Mouse (Mus musculus): ENCODE measurements around the gene Ptn. TPM values are rescaled to one million over a fixed set of nuclear protein-coding genes. Genes with fewer than 3 reads are reported as not detected.
A peak's percentile ranks its signal among the peaks of the same experiment; 100 is the strongest.

The Ptn gene
- polyA plus RNA-seq, 1 experiment from 2014 or later = 15.6 TPM

- DNase-seq (ENCODE audit: low spot score) (no peak), ATAC-seq (no peak)
- no peak overlapping the region for H3K9ac ChIP-seq (replicated peaks; ENCODE audit: low read depth)
- 71% methylated on average over 4 of the region's 4 CpGs for WGBS
- no peak for TF ChIP-seq EP300 (IDR thresholded peaks at IDR 0.05)
- TF ChIP-seq CTCF (IDR thresholded peaks at IDR 0.05) = no peak
- no peaks in the 10 kb centered on the region for H3K36me3 ChIP-seq (ENCODE audit: insufficient read depth, low read length)
- no peak overlapping the region for H3K4me3 ChIP-seq (ENCODE audit: low read depth, low read length)
- no peak overlapping the region for H3K4me2 ChIP-seq (replicated peaks; ENCODE audit: low read depth, low read length)
- no peak overlapping the region for H3K27ac ChIP-seq (ENCODE audit: low read length)
- H3K27me3 ChIP-seq (replicated peaks; ENCODE audit: insufficient read depth, low read length) = no peaks in the 10 kb centered on the region
- no peaks in the 10 kb centered on the region for H3K9me3 ChIP-seq (ENCODE audit: low read length)
- H3K4me1 ChIP-seq (ENCODE audit: insufficient read depth, low read depth, low read length) = no peaks in the 10 kb centered on the region
These were observed 24.8 kb upstream of the Ptn start for GRCm38 (mm10) chr6:36834695-36835265.

DNA sequence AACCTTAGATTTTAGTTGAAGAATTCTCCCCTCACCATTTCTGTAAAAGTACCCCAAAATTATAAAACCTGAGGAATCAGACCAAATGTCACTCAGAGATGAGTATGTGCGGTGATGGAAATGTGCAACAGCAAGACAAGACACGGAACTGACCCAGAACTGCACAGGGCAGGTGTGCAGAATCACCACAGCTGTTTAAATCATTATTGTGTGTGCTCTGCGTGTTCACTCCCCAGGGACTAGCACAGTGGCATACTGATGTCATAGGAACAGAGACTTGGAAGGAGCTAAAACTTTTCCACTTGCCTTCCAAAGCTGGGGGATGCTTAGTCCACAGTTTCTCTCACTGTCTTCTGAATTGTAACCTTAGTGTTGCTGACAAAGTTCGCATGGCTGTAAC, 22.7 kb upstream of the Ptn start:
- no peak for DNase-seq (ENCODE audit: low spot score)
- H3K4me2 ChIP-seq (replicated peaks; ENCODE audit: low read depth, low read length) = no peak overlapping the region
- H3K9me3 ChIP-seq (ENCODE audit: low read length) = no peaks in the 10 kb centered on the region
- H3K27me3 ChIP-seq (replicated peaks; ENCODE audit: insufficient read depth, low read length) = no peaks in the 10 kb centered on the region
- no peak for ATAC-seq
- no peaks in the 10 kb centered on the region for H3K36me3 ChIP-seq (ENCODE audit: insufficient read depth, low read length)
- 75% methylated on average over 4 of the region's 4 CpGs for WGBS
- no peak overlapping the region for H3K9ac ChIP-seq (replicated peaks; ENCODE audit: low read depth)
- H3K4me3 ChIP-seq (ENCODE audit: low read depth, low read length) = no peak overlapping the region
- no peaks in the 10 kb centered on the region for H3K4me1 ChIP-seq (ENCODE audit: insufficient read depth, low read depth, low read length)
- H3K27ac ChIP-seq (ENCODE audit: low read length) = no peak overlapping the region
- TF ChIP-seq EP300 (IDR thresholded peaks at IDR 0.05) (no peak), CTCF (IDR thresholded peaks at IDR 0.05) (no peak)

GRCm38 (mm10) chr6:36832207-36832606, 22.2 kb upstream of the Ptn start:
- Histone ChIP-seq H3K4me3 (ENCODE audit: low read depth, low read length) (no peak overlapping the region), H3K27ac (ENCODE audit: low read length) (no peak overlapping the region)
- whole genome bisulfite sequencing = 79% methylated on average over 2 of the region's 2 CpGs

DNA sequence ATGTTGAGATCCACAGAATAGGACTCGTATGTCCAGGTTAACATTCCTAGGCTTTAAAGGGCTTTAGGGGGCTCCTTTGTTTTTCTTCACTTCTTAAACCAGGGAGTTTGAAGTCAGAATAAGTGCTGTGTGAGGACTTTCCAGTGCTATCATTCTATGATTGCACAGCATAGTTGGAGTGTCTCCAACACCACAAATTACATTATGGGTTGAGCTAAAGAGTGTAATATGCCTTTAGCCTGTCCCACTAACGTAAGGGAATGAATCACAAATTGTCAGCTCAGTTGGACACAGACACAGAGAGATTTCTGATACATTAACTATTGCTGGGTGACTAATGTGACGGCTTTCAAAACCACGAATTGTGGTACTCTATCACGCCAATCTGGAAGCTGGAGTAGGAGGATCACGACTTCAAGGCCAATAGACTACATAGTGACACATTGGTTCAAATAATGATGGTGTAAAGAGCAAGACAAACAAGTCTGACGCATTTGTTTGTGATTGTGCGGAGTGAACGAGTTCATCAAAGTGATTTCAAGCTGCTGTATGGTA, 20.4 kb upstream of the Ptn start:
- no peak for ATAC-seq
- H3K9me3 ChIP-seq (ENCODE audit: low read length) = no peaks in the 10 kb centered on the region
- no peak for DNase-seq (ENCODE audit: low spot score)
- H3K4me1 ChIP-seq (ENCODE audit: insufficient read depth, low read depth, low read length) = no peaks in the 10 kb centered on the region
- H3K27ac ChIP-seq (ENCODE audit: low read length) = no peak overlapping the region
- no peak overlapping the region for H3K9ac ChIP-seq (replicated peaks; ENCODE audit: low read depth)
- H3K4me3 ChIP-seq (ENCODE audit: low read depth, low read length) = no peak overlapping the region
- TF ChIP-seq EP300 (IDR thresholded peaks at IDR 0.05) (no peak), CTCF (IDR thresholded peaks at IDR 0.05) (no peak)
- no peaks in the 10 kb centered on the region for H3K27me3 ChIP-seq (replicated peaks; ENCODE audit: insufficient read depth, low read length)
- no peak overlapping the region for H3K4me2 ChIP-seq (replicated peaks; ENCODE audit: low read depth, low read length)
- 68% methylated on average over 9 of the region's 9 CpGs for WGBS
- no peaks in the 10 kb centered on the region for H3K36me3 ChIP-seq (ENCODE audit: insufficient read depth, low read length)

More at GRCm38 (mm10) chr6:36832207-36832606, 22.2 kb upstream of the Ptn start:
- ATAC-seq = no peak
- DNase-seq (ENCODE audit: low spot score) = no peak
- no peaks in the 10 kb centered on the region for H3K4me1 ChIP-seq (ENCODE audit: insufficient read depth, low read depth, low read length)
- no peaks in the 10 kb centered on the region for H3K9me3 ChIP-seq (ENCODE audit: low read length)
- no peaks in the 10 kb centered on the region for H3K27me3 ChIP-seq (replicated peaks; ENCODE audit: insufficient read depth, low read length)
- no peak for TF ChIP-seq CTCF (IDR thresholded peaks at IDR 0.05)
- TF ChIP-seq EP300 (IDR thresholded peaks at IDR 0.05) = no peak
- H3K9ac ChIP-seq (replicated peaks; ENCODE audit: low read depth) = no peak overlapping the region
- no peaks in the 10 kb centered on the region for H3K36me3 ChIP-seq (ENCODE audit: insufficient read depth, low read length)
- H3K4me2 ChIP-seq (replicated peaks; ENCODE audit: low read depth, low read length) = no peak overlapping the region

- Histone ChIP-seq H3K4me2 (replicated peaks; ENCODE audit: low read depth, low read length) (no peak overlapping the region; the same call in 1 of the 2 replicates), H3K27ac (ENCODE audit: low read length) (no peak overlapping the region), H3K9me3 (ENCODE audit: low read length) (no peaks in the 10 kb centered on the region), H3K4me1 (ENCODE audit: insufficient read depth, low read depth, low read length) (peaks cover 10% of the 10 kb centered on the region; the same call in 1 of the 2 replicates), H3K27me3 (replicated peaks; ENCODE audit: insufficient read depth, low read length) (no peaks in the 10 kb centered on the region), H3K36me3 (ENCODE audit: insufficient read depth, low read length) (no peaks in the 10 kb centered on the region), H3K4me3 (ENCODE audit: low read depth, low read length) (no peak overlapping the region), H3K9ac (replicated peaks; ENCODE audit: low read depth) (no peak overlapping the region)
- ATAC-seq (no peak), DNase-seq (ENCODE audit: low spot score) (no peak)
- TF ChIP-seq CTCF (IDR thresholded peaks at IDR 0.05) (no peak), EP300 (IDR thresholded peaks at IDR 0.05) (no peak)
These were observed 9.7 kb upstream of the Ptn start for GRCm38 (mm10) chr6:36819784-36820050.

DNA sequence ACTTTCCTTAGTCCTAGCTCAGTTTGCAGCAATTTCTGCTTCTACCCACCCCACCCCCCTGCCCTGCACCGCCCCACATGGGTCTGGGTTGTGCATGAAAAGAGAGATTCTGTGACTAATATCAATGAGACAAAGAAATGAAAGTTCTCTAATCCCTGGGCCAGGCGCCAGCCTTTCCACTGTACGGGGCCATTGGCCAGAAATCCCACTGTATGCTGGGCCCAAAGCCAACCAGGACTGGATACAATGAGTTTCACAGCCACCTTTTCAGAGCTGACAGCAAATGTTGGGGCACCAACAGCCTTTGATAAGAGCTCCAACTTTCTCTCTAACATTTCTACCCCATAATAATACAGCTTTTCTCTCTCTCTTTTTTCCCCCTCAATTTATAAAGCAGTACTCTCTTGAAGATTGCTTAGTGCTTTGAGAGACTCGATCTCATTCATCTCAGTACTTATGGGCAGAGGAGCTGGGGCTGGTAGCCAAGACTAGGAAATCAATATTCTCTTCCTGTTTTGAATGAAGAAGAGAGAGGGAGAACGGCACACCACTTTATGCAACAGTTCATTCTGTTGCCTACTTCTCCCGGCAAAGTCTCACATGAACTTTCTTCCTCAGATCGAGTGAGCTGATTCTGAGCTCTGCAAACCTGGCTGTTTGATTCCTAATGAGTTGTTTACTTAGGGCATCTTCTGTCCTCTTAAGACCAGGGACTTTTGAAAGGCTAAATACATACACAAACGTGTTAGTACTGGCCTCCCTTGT, 9.2 kb upstream of the Ptn start:
- H3K4me2 ChIP-seq (replicated peaks; ENCODE audit: low read depth, low read length) = no peak overlapping the region; the same call in 1 of the 2 replicates
- WGBS = 13% methylated on average over 8 of the region's 8 CpGs

More for the DNA sequence above, 9.2 kb upstream of the Ptn start:
- Histone ChIP-seq H3K4me3 (ENCODE audit: low read depth, low read length) (no peak overlapping the region), H3K4me1 (ENCODE audit: insufficient read depth, low read depth, low read length) (peaks cover 10% of the 10 kb centered on the region; the same call in 1 of the 2 replicates), H3K9me3 (ENCODE audit: low read length) (no peaks in the 10 kb centered on the region), H3K27ac (ENCODE audit: low read length) (no peak overlapping the region), H3K27me3 (replicated peaks; ENCODE audit: insufficient read depth, low read length) (no peaks in the 10 kb centered on the region), H3K9ac (replicated peaks; ENCODE audit: low read depth) (no peak overlapping the region), H3K36me3 (ENCODE audit: insufficient read depth, low read length) (no peaks in the 10 kb centered on the region)
- TF ChIP-seq CTCF (IDR thresholded peaks at IDR 0.05) (no peak), EP300 (IDR thresholded peaks at IDR 0.05) (no peak)
- DNase-seq (ENCODE audit: low spot score) = peak; percentile 68
- peak; percentile 69 for ATAC-seq

Measured in lung, postnatal 0 days (tissue).